Mouse (Mus musculus): ENCODE results near the gene Pakap. TPM values are rescaled to one million over a fixed set of nuclear protein-coding genes. Genes with fewer than 3 reads are reported as not detected.

Gene Pakap
- total RNA-seq, 1 experiment from 2014 or later = 126 TPM

- DNase-seq = peak; percentile 55
Measured at GRCm38 (mm10) chr4:57574646-57575045, 6.7 kb downstream of the Pakap start.

GRCm38 (mm10) chr4:57575686-57576085 lies 7.7 kb downstream of the Pakap start:
- DNase-seq = no peak

DNA sequence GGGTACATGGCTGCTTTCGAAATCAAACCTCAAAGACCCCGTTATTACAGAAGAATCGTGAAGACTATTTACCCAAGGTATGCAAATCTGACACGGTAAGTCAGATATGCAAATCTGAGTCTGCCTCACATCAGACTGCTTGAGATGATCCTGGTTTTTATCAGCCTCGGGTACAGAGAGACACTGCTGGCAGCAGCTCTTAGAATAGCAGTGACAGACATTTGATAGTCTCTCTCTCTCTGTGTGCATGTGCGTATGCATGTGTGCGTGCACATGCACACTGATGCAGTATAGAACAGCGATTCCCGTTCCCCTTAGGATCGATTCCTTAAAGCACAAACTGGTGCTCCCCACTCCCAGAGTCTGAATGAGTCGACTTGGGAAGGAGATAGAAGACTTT lies 8.1 kb downstream of the Pakap start:
- DNase-seq = no peak

DNA sequence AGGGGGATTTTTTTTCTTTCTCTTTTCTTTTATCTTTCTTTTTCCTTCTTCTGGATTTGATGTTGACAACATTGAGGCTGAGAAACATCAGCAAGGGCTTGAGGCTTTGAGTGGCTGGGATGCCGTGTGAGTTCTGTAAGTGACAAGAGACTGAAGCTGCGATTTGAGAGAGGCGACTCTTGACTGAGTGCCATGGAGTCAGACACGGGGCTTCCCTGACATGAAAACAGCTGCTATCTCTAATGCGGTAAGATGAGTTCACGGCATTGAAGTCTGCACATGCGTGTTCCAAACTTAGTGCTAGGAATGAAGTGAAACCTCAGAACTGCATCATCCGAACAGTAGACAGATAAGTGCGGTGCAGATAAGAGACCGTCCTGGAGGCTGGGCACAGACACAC lies 11.7 kb downstream of the Pakap start:
- no peak for DNase-seq

DNA sequence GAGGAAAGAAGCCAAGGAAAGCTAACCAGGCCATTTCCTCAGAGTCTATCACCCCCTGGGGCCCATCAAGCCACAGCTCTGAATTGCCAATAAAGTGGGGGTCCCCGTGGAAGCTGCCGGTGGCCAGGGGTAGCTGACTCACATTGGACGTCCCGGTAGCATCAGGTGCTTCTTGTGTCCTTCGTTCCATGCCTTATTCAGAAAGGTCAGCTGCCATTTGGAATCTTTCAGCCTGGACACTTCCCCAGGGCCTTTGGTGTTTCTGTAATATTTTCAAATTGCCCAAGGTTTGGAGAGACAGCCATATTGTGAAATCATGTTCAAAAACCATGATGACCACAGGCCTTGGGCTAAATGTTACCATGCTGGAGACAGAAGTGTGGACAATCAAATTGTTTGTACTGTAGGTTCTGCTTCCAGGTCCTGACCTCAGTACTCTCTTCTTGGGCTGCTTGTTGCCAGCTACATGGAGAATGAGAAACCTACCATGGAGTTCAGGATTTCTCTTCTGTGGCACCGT lies 17.4 kb downstream of the Pakap start:
- no peak for DNase-seq

- DNase-seq = no peak
Measured at GRCm38 (mm10) chr4:57586933-57587658, 19.1 kb downstream of the Pakap start.

DNA sequence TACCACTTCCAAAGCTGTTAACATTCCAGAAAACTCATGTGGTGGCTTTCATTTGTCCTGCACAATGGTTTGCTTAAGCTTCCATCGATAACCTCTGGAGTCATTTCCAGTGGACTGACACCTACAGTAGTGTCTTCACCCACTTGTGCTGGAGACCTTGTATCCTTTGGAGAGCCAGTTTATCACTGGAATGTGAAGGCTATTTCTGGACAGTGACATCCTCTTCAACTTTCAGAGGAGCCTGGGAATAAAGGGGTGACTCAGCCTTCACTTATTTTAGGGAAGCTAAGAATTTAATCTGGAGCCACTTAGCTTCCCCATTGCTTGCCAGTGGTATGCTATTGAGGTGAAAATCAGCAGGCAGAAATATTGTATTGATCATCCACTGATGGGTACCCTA lies 20.4 kb downstream of the Pakap start:
- DNase-seq = no peak

GRCm38 (mm10) chr4:57592751-57593150 lies 24.8 kb downstream of the Pakap start:
- no peak for DNase-seq

- DNase-seq = peak; percentile 23
Measured at GRCm38 (mm10) chr4:57599946-57600345, 32.0 kb downstream of the Pakap start.

DNA sequence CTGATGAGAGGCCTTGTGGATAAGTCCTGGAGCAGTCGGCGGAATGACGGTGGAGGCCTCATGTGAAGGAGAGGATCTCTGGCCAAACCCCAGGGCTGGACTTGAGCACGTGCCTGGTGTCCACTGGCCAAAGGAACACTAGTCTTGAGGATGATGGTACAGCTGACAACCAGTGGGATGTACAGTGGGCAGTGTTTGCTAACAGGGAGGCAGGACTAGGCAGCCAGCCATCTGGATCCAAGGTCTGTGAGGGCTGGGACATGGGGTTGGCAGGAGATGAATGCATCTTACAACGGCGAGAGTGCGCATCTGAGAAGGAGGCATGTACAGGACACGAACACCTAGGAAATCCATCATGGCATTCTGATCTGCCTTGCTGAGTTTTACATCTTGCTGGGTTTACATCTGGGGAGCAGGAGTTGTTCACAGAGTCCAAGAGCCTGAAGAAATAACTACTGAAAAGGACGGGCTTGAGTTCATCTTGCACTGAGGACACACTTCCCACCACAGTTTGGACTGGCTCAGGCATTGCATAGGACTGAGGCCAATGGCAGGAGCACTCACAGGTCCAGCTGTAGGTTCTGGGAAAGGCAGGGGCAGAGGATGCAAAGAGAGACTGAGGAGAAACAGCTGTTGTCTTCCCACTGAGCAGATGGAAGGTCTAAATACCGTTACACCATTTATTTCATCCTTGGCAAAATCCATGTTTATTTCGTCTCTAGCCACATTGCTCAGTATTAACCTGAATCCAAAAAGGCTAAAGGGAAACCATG lies 32.9 kb downstream of the Pakap start:
- DNase-seq = peak; percentile 68

DNA sequence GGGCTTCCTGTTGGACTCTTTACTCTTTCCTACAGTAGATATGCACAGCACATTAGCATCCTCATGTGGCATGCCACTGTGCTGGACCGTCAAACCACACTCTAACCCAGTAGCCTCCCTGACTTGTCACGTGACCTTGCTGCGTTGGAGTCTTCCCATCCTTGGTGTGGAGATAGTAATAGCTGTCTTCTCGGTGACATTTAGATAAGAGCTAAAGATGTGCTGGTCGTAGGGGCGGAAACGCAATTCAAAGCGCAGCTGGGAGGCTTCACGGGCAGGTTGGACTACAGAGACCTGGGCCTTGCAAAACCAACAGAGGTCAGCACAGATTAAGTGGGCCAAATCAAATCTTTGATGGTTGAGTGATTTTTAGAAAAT lies 33.5 kb downstream of the Pakap start:
- no peak for DNase-seq

DNA sequence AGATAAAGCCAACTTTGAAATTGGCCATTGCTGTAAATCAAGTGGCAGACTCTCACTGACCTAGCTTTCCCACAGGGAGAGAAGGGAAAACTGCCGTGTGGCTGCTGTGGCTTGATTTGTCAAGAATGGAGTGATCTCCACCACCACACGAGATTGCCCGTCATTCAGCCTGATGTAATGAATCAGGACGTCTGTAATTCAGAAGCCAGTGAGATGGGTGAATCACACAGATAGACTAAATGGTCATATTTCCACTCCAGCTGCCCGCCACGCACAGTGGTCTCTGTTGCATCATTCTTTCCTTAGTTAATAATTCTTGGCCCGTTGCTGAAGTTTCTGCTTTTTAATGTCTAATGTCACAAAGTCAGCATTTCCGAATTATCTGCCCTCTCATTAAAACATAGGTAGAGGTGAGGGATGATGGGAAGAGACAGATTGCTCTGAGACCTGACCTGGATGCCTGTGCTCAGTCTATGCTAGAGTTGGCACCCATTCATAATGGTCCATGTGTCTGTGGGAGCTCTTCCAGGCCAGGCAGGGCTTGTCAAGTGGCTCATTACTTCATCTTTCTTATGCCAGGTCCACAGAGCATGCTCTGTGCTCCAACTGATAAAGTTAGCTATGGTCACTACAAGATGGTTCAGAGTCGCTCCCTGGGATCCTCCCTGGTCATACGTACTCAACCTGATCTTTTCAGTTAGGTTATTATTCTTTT lies 34.1 kb downstream of the Pakap start:
- no peak for DNase-seq

- DNase-seq = peak; percentile 60
Measured at GRCm38 (mm10) chr4:57606258-57606657, 38.3 kb downstream of the Pakap start.

- DNase-seq = peak; percentile 93
Measured at GRCm38 (mm10) chr4:57607247-57607942, 39.4 kb downstream of the Pakap start.

GRCm38 (mm10) chr4:57611303-57612077 lies 43.5 kb downstream of the Pakap start:
- DNase-seq = no peak

GRCm38 (mm10) chr4:57612716-57613115 lies 44.7 kb downstream of the Pakap start:
- no peak for DNase-seq

GRCm38 (mm10) chr4:57614686-57615085 lies 46.7 kb downstream of the Pakap start:
- no peak for DNase-seq

DNA sequence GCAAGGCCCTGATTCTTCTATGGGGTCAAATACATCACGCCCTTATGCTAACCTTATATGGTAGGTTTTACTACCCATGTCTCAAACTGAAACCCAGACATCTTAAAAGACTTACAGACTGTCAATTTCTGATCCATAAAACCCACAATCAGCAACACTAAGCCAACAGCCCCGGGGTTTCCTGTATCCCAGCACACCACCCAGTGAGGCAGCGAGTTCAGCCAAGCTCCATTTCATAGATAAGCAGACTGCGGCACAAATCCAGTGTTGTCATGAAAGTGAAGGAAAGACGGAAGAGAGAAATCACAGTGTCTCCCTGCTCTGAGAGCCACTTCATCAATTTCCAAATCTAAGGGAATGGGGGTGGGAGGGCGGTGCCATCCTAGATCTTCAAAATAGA lies 50.8 kb downstream of the Pakap start:
- no peak for DNase-seq

- DNase-seq = no peak
Measured at GRCm38 (mm10) chr4:57622816-57623215, 54.8 kb downstream of the Pakap start.

DNA sequence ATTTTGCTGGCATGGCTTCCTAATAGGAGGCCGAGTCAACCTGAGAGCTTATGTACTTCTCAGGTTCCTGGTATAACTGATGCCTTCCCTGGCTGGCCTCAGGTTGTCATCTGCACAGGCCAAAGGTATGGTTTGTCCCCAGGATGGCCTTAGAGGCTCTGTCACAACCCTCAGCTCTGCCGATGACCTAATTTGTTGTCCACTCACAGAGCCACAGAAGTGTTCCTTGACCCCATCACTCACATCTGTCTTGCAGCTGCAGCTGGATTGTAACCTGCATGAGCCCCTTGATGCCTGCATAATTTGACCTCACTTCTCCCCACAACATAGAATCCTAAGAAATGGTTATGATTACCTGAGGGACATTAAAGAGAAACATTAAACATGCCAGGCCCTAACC lies 56.8 kb downstream of the Pakap start:
- DNase-seq = no peak

- DNase-seq = no peak
Measured at GRCm38 (mm10) chr4:57625306-57625705, 57.3 kb downstream of the Pakap start.

GRCm38 (mm10) chr4:57625756-57626155 lies 57.8 kb downstream of the Pakap start:
- no peak for DNase-seq

All from adrenal gland, postnatal 25 days (tissue).